Mouse (Mus musculus) gastrocnemius, postnatal 4 days (tissue): ENCODE measurements at regions not wholly inside any gene's neighbourhood (a gene's known extent, or its start where the extent isn't known, plus 50 kb on each side); places are given as distances from the start of the nearest gene placed in this dataset.

Experiments used
- DNase-seq, 2 experiments: peaks; one replicate each; pipeline ENCODE4 v3.0.0; 2021 to 2022; ENCODE audit warnings: low spot score in 2 of 2, mixed read lengths in 2 of 2

DNA sequence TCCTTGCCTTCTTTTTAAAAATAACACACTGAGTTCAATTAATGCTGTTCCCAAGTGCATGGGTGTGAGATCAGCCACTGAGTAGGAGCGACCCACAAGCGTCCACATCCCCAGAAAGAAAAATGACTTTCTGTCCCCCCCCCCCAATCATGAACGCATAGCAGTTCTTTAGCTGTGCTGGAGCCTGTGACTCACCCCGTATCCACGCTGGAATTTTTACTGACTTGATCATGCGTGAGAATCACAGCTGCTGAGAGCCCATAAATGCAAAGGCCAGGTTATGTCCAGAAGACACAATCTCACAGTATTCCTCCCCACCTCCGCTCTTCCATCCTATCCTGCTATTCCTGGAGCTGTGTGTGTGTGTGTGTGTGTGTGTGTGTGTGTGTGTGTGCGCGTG lies 53.3 kb downstream of the Fos start:
- no peak for DNase-seq

DNA sequence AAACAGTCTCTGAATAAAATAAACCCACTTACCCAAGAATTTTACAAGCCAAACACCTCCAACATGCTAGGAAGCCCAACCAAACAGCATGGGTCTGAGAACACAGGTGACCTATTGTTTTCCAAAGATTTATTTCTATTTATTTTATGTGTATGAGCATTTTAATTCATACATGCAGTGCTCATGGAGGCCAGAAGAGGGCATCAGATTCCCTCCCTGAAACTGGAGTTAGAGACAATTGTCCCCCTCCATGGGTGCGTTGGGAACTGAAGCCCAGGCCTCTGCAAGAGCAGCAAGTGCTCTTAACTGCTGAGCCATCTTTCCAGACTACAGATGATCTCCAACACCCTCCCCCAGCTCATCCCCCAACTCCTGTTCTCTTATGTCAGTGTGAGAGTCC lies 57.9 kb downstream of the Fos start:
- DNase-seq = no peak

GRCm38 (mm10) chr12:85532221-85532612 lies 58.5 kb downstream of the Fos start:
- no peak for DNase-seq

DNA sequence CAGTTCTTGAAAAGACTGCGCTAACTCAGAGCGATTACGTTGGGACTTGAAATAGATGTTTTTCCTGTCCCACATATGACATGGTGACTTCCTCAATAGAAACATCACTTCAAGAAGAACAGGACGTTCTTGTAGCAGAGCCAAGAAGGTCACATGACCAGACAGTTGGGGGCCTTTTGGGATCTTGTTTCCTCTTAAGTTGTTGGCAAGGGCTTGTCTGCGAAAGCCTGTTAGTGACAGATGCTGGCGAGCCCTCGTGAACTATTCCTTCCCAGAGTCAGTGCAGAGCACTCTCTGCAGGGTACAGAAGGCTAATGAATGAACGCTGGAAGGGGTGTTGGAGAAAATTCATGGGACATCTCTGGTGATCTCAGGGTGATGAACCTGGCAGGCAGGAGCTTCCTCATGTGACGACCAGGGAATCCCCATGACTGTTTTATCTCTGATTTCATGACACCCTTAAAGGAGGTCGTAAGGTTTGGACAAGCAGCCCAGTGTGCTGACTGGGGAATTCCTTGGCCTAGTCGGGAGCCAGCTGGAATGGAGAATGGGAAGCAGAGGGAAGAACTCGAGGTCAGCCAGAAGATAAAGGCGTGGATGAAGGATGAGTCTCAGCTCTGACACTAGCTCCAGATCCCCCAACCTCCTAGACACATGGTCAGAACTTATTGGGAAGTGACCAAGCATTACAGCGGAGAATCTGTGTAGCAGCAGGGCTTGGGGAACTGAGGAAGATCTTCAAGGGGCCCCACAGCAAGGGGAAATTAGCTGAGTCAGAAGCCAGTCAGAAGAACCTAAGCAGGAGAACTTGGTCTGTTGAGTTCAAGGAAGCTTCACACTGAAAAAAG lies 59.1 kb downstream of the Fos start:
- peak in 1 of 2 experiments; percentile 71 for DNase-seq

DNA sequence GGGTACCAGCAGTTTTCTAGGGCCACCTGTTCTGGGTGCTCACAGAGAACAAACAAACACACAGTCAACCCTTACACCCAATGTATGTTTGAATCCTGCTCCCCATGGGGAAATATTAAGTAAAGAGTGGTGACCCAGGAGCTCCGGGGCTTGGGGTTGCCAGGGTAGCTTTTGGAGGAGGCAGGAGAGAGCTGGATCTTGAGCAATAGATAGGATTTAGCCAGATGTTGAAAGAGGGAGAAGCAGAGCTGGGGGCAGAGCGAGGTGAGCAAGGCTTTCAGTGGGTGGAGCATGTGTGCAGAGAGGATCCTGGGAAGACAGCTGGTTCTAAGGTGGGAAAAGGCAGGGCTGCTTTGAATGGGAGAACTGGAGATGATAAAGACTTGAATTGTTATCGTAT lies 59.9 kb downstream of the Fos start:
- DNase-seq = no peak

DNA sequence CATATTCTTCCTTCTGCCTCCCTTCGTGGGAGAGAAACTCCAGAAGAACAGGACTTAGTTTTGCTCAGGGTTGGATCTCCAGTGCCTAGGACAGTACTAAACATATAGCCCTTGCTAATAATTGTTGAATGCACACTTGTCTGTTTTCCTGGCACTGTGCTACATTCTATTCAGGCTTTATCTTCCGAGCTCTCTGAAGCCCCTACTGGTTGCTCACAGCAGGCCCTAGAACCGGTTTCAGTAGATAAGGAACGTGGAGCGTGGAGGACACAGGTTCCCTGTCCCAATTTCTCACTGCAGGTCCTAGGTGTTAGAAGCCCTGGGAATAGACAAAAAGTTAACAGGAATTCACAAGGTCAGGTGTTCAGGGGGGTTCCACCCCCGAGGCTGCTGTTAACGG lies 59.4 kb upstream of the Jdp2 start:
- no peak for DNase-seq

DNA sequence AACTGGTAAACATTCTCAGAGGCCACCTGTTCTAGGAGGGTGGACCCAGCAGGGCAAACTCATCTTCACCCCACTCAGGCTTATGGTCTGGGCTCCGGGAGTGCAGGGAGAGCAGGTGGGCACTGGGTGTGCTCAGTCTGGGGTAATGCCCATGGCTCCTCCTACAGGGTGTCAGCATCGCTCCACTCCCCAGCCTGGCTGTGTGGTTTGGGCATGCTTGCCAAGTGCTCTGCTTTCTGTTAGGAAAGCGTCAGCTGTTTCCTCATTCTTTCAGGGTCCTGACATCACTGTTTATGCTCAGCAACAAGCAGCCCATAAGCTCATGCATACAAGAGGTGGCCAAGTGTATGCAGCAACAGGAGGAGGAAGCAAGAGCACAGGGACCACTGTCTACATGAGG lies 57.7 kb upstream of the Jdp2 start:
- DNase-seq = peak in 1 of 2 experiments; percentile 56

GRCm38 (mm10) chr12:85542881-85543280 lies 55.9 kb upstream of the Jdp2 start:
- no peak for DNase-seq

GRCm38 (mm10) chr12:85543520-85543919 lies 55.3 kb upstream of the Jdp2 start:
- no peak for DNase-seq

- DNase-seq = no peak
Observed at GRCm38 (mm10) chr12:85544801-85545200, 54.0 kb upstream of the Jdp2 start.

DNA sequence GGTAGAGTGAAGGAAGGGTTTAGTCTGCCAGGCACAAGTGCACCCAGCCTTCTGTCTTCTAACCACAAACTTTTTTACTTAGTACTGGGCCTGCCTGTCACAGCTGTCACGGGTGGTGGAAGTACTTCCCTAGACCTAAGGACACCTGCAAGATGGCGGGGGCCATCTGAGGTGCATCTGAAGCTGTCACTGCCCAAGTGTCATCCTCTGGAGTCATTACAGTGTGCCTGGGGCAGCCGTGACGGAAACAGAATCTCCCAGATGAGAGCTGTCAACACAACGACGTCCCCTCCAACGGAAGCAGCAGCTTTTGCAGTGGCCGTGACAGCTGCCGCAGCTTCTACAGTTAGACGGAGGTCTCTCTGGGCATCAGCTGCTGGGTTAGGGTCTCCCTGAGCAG lies 53.1 kb upstream of the Jdp2 start:
- no peak for DNase-seq

DNA sequence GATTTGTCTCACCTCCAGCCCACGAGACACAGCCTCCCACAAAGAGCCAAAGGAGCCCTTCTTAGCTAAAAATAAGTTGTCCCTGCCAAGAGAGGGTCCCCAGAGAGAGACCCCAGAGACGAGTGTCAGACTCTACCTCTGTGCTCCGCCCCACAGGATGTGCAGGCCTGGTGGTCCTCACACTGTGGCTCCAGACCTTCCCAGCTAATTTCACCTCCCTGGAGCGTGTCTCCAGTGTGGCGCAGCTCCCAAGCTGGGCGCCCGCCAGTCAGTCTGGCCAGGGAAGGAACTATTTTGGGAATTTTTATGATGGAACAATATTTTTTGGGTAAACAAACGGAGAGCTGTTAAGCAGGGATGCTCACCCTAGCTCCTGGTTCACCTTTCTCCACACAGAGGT lies 50.8 kb upstream of the Jdp2 start:
- DNase-seq = peak; percentile 38 to 74
